Mouse (Mus musculus): ENCODE results near the gene Zfp429.
"Not testable (repeated sequence)": the region's sequence is repeated elsewhere in the genome, so short reads cannot be mapped to it uniquely, and the experiment has no call there.

GRCm38 (mm10) chr13:67375050-67375911 lies 24.3 kb downstream of the Zfp429 start, which contains the start of the genes Gm28041 and Zfp456:
- not testable (repeated sequence) for TF ChIP-seq CTCF (IDR thresholded peaks at IDR 0.05; ENCODE audit: low read depth, low read length); POLR2A (IDR thresholded peaks at IDR 0.05; ENCODE audit: borderline replicate concordance, low read depth, low read length)
